Mouse (Mus musculus) CH12.LX (cell line): Measurements from ENCODE around the gene Spag17.

Experiments
- ETS1 ChIP-seq: conservative IDR thresholded peaks from 2 replicates; pipeline ENCODE4 v1.6.1; 2012; ENCODE audit warnings: low read depth, mild to moderate bottlenecking, inconsistent platforms, low read length, improper control_type of control experiment, moderate library complexity
- HCFC1 ChIP-seq: IDR thresholded peaks from 2 replicates; pipeline ENCODE4 v1.6.1; 2012; ENCODE audit warnings: low read depth, mild to moderate bottlenecking, inconsistent platforms, low read length, improper control_type of control experiment
- MAX ChIP-seq: IDR thresholded peaks from 2 replicates; pipeline ENCODE4 v1.6.1; 2011; ENCODE audit warnings: low read length, improper control_type of control experiment
- POLR2AphosphoS2 ChIP-seq: IDR thresholded peaks from 2 replicates; pipeline ENCODE4 v1.6.1; 2011; ENCODE audit warnings: low read depth, low read length, improper control_type of control experiment
- TCF12 ChIP-seq: IDR thresholded peaks from 2 replicates; pipeline ENCODE4 v1.6.1; 2014; ENCODE audit warnings: low read depth, mild to moderate bottlenecking, inconsistent platforms, low read length, improper control_type of control experiment
- ZNF384 ChIP-seq: IDR thresholded peaks from 2 replicates; pipeline ENCODE4 v1.6.1; 2012; ENCODE audit warnings: low read depth, low read length, improper control_type of control experiment, inconsistent platforms

- TF ChIP-seq ETS1 = no peak
- TF ChIP-seq HCFC1 = no peak
- TF ChIP-seq TCF12 = no peak
- no peak for TF ChIP-seq ZNF384
- TF ChIP-seq POLR2AphosphoS2 = no peak
- TF ChIP-seq MAX = no peak
Observed at GRCm38 (mm10) chr3:99842333-99842732, 42.9 kb upstream of the Spag17 start.
